19 mouse cellular contexts compared by ENCODE assay signal in genomic region chrX:167115096-167115495, GRCm38 (mm10).
DNase-seq lines count a peak whose midpoint lies in the region; ATAC-seq and TF ChIP-seq lines count a peak whose summit lies in the region.
"Had no signal": no experiment of that assay in that cellular context is flagged by ENCODE, and none has a peak within 500 bp of the region (broad histone marks: within the 10 kb centered on the region; RNA-seq: fewer than 3 reads in every experiment).

No protein-coding gene starts in this region.

- no peak overlapping the region for H3K4me2 ChIP-seq in CH12.LX (ENCODE audit: insufficient read depth, low read depth, poor library complexity, severe bottlenecking)
- H3K4me2 ChIP-seq: embryonic facial prominence, embryonic 12.5 days; forebrain, embryonic 13.5 days; forebrain, embryonic 15.5 days had no signal

- TF ChIP-seq RAD21 in CH12.LX (IDR thresholded peaks at IDR 0.05; ENCODE audit: low read depth, low read length), result no peak

- no peak overlapping the region for H3K27ac ChIP-seq in CH12.LX (ENCODE audit: insufficient read depth, low read depth)
- H3K27ac ChIP-seq: embryonic facial prominence, embryonic 10.5 days; embryonic facial prominence, embryonic 12.5 days; forebrain, embryonic 13.5 days; forebrain, embryonic 15.5 days had no signal

- DNase-seq in A20 (ENCODE audit: low read depth, low spot score) (peak; percentile 77), CH12.LX (ENCODE audit: extremely low read depth) (no peak)
- DNase-seq in splenic B cell, adult 2 months (ENCODE audit: low read depth, low spot score), result peak; percentile 57
- DNase-seq in testis, postnatal 14 days (ENCODE audit: low spot score), result no peak
- DNase-seq: adrenal gland, adult 8-10 months; adrenal gland, postnatal 14 days; adrenal gland, postnatal 36 days; cerebellum, adult 11-12 months; cerebellum, adult 2 months; cerebellum, adult 9-10 months; cerebellum, postnatal 10 days; cerebellum, postnatal 25 days; forebrain, postnatal 0 days had no signal

- H3K4me1 ChIP-seq in CH12.LX (ENCODE audit: control insufficient read depth in 1 of 2, insufficient read depth in 2 of 2), result peaks cover 7 to 40% of the 10 kb centered on the region in 2 experiments; a peak in 3 of 4 replicates
- H3K4me1 ChIP-seq: embryonic facial prominence, embryonic 10.5 days; embryonic facial prominence, embryonic 12.5 days; forebrain, embryonic 13.5 days; forebrain, embryonic 15.5 days had no signal

- no peaks in the 10 kb centered on the region for H3K27me3 ChIP-seq in CH12.LX (replicated peaks)
- H3K27me3 ChIP-seq in splenic B cell, adult 2 months (ENCODE audit: control insufficient read depth, insufficient read depth, low read length, poor library complexity, severe bottlenecking), result no peaks in the 10 kb centered on the region
- H3K27me3 ChIP-seq: forebrain, embryonic 15.5 days had no signal

- no peaks in the 10 kb centered on the region for H3K9me3 ChIP-seq in CH12.LX (replicated peaks; ENCODE audit: low read length)
- H3K9me3 ChIP-seq: embryonic facial prominence, embryonic 10.5 days; embryonic facial prominence, embryonic 12.5 days; forebrain, embryonic 13.5 days; forebrain, embryonic 15.5 days had no signal

- no peak overlapping the region for H3K4me3 ChIP-seq in CH12.LX (replicated peaks in 1 of 3; ENCODE audit: low read depth in 2 of 3, low read length in 2 of 3, poor library complexity in 1 of 3)
- H3K4me3 ChIP-seq: embryonic facial prominence, embryonic 10.5 days; embryonic facial prominence, embryonic 12.5 days; forebrain, embryonic 13.5 days; forebrain, embryonic 15.5 days had no signal

- TF ChIP-seq CTCF in CH12.LX (conservative IDR thresholded peaks at IDR 0.05 in 1 of 2, IDR thresholded peaks at IDR 0.05 in 1 of 2; ENCODE audit: low read depth in 2 of 2, low read length in 2 of 2), result no peak

- in situ Hi-C loops in CH12.LX (cut with MboI; ENCODE audit: low pct_ligation_motif_present, low pct_unique_long_range_greater_than_20kb, low sequenced_read_pairs), result loop anchor here (10.0 to 25.0 kb wide), 2 partner anchors 90 to 303 kb away; partner anchors contain the start of gene Tmsb4x

- H3K9ac ChIP-seq in CH12.LX (ENCODE audit: insufficient read depth, low read depth), result no peak overlapping the region
- H3K9ac ChIP-seq: embryonic facial prominence, embryonic 12.5 days; forebrain, embryonic 13.5 days; forebrain, embryonic 15.5 days; forebrain, postnatal 0 days had no signal

- peak; percentile 31; the same call in 1 of the 2 replicates for TF ChIP-seq EP300 in CH12.LX (IDR thresholded peaks at IDR 0.05; ENCODE audit: low read length)

- no peak for TF ChIP-seq POLR2A in CH12.LX (IDR thresholded peaks at IDR 0.05; ENCODE audit: low read depth, low read length)

- no peaks in the 10 kb centered on the region for H3K36me3 ChIP-seq in CH12.LX (replicated peaks in 1 of 2; ENCODE audit: control insufficient read depth in 1 of 2, insufficient read depth in 1 of 2, low read length in 1 of 2)
- H3K36me3 ChIP-seq in splenic B cell, adult 2 months (ENCODE audit: control insufficient read depth, insufficient read depth, low read length, poor library complexity, severe bottlenecking), result no peaks in the 10 kb centered on the region
- H3K36me3 ChIP-seq: embryonic facial prominence, embryonic 10.5 days; embryonic facial prominence, embryonic 12.5 days; forebrain, embryonic 15.5 days had no signal

- no peaks in the 10 kb centered on the region for H3K79me2 ChIP-seq in CH12.LX (replicated peaks; ENCODE audit: control insufficient read depth, extremely low read depth, insufficient read depth, poor library complexity, severe bottlenecking)

- no peak for ATAC-seq in activated CD4-positive, CD25-positive, alpha-beta regulatory T cell, adult 4 months
- ATAC-seq: CD4-positive, CD25-positive, alpha-beta regulatory T cell, adult 4 months; forebrain, embryonic 13.5 days; forebrain, embryonic 15.5 days; forebrain, postnatal 0 days had no signal

- dilution Hi-C loops in CH12.LX (cut with MboI; ENCODE audit: extremely low pct_ligation_motif_present, extremely low pct_unique_long_range_greater_than_20kb, low sequenced_read_pairs), result no loop called here

TF ChIP-seq in CH12.LX, 34 proteins besides CTCF, POLR2A, EP300 and RAD21:
- TF ChIP-seq PAX5 (IDR thresholded peaks at IDR 0.05; ENCODE audit: low read length) (no peak), TCF12 (IDR thresholded peaks at IDR 0.05; ENCODE audit: low read depth, low read length) (0 out of 2 replicates have a peak, but pooled peaks have one; percentile 28)
TF ChIP-seq in CH12.LX: peak in this region for 1.

Comparison
In these comparisons a context has a peak if more than half of its experiments do, and no peak if none do; other contexts are left out.
1. DNase-seq: peak in A20 (single experiment) and splenic B cell, adult 2 months (single experiment); none in CH12.LX (single experiment) and testis, postnatal 14 days (single experiment).